Mouse (Mus musculus) monocyte, adult 5-6 weeks (primary cell): Measurements from ENCODE around the gene Ppp1r8. TPM values are rescaled to one million over a fixed set of nuclear protein-coding genes. Genes with fewer than 3 reads are reported as not detected.

Experiments used
- ATAC-seq: fragments of 153-309, 156-312 bp; replicated peaks from 2 replicates; pipeline ENCODE4 v1.8.0; 2017; ENCODE audit warnings: mild to moderate bottlenecking; ENCODE audit not compliant: low TSS enrichment, insufficient number of reproducible peaks, severe bottlenecking, poor library complexity, low FRiP score
- total RNA-seq: library from RNA; stranded (forward); fragments of 200-1000, 200-491, 200-594 nt; gene quantifications from 3 replicates; pipeline ENCODE4 v1.2.3, GENCODE M21; 2017

The Ppp1r8 gene
- 38.1 to 54.2 TPM (median 52.6 TPM) in 3 replicates for total RNA-seq

GRCm38 (mm10) chr4:132842970-132843704 lies at the start of gene Ppp1r8:
TSS of gene Ppp1r8 (minus strand) at chr4:132843169.
- ATAC-seq = peak; percentile 89

- no peak for ATAC-seq
Observed at GRCm38 (mm10) chr4:132884844-132885374, 41.9 kb upstream of the Ppp1r8 start.

- ATAC-seq = peak; percentile 65
Observed at GRCm38 (mm10) chr4:132884064-132884843, 41.3 kb upstream of the Ppp1r8 start, which contains the start of gene Stx12. TSS of gene Stx12 (minus strand) at chr4:132884509.

GRCm38 (mm10) chr4:132883561-132884063 lies 40.6 kb upstream of the Ppp1r8 start:
- ATAC-seq = peak; percentile 74

- ATAC-seq = no peak
Observed at GRCm38 (mm10) chr4:132874363-132875097, 31.6 kb upstream of the Ppp1r8 start.

- no peak for ATAC-seq
Observed at GRCm38 (mm10) chr4:132873481-132874362, 30.8 kb upstream of the Ppp1r8 start.

- ATAC-seq = no peak
Observed at GRCm38 (mm10) chr4:132871116-132871515, 28.1 kb upstream of the Ppp1r8 start.

- no peak for ATAC-seq
Observed at GRCm38 (mm10) chr4:132864856-132865255, 21.9 kb upstream of the Ppp1r8 start.

GRCm38 (mm10) chr4:132863012-132863411 lies 20.0 kb upstream of the Ppp1r8 start:
- ATAC-seq = no peak

GRCm38 (mm10) chr4:132860880-132861279 lies 17.9 kb upstream of the Ppp1r8 start:
- no peak for ATAC-seq

- ATAC-seq = no peak
Observed at GRCm38 (mm10) chr4:132843705-132844071, 719 bp upstream of the Ppp1r8 start.

- peak; percentile 47 for ATAC-seq
Observed at GRCm38 (mm10) chr4:132842281-132842906, 575 bp downstream of the Ppp1r8 start.

GRCm38 (mm10) chr4:132841493-132841892 lies 1.5 kb downstream of the Ppp1r8 start:
- ATAC-seq = no peak

- ATAC-seq = peak; percentile 81
Observed at GRCm38 (mm10) chr4:132823614-132824366, 19.2 kb downstream of the Ppp1r8 start.

- ATAC-seq = no peak
Observed at GRCm38 (mm10) chr4:132818442-132818841, 24.5 kb downstream of the Ppp1r8 start.

GRCm38 (mm10) chr4:132816855-132817254 lies 26.1 kb downstream of the Ppp1r8 start:
- no peak for ATAC-seq

- ATAC-seq = peak; percentile 83
Observed at GRCm38 (mm10) chr4:132816404-132816803, 26.6 kb downstream of the Ppp1r8 start.
